Mouse (Mus musculus) hindlimb bud, embryonic 11.5 days (tissue): ENCODE results near the gene Gfm2.
"Not testable (repeated sequence)": the region's sequence is repeated elsewhere in the genome, so short reads cannot be mapped to it uniquely, and the experiment has no call there.

ENCODE experiments used
- DNase-seq: peaks from one replicate; pipeline ENCODE4 v3.0.0-alpha.2; 2012; ENCODE audit warnings: low read depth, low spot score; ENCODE audit errors: extremely low spot score

The Gfm2 gene

GRCm38 (mm10) chr13:97137466-97138400, at the start of gene Gfm2, which contains the start of gene Nsa2:
TSS of gene Gfm2 (plus strand) at chr13:97137937.
TSS of gene Nsa2 (minus strand) at chr13:97137937.
- DNase-seq = peak; percentile 91

DNA sequence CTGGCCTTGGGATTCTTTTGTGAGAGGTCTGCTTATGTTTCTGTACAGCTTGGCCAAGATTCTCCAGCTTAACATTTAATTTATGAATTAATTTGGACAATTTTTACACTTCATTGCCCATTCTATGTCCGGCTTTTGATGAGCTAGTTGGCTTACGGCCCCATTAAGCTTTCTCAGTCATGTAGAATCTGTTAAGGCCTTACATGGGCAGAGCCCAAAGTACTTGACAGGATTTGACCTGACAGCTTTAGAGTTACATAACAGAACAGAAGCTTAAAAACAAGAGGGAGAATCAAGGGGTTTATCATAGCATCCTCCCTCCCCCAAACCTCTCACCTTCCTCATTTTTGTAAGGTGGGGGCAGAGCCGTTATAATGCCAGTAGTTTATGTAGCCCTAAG, 49.6 kb upstream of the Gfm2 start:
- DNase-seq = no peak

GRCm38 (mm10) chr13:97095726-97096125, 42.0 kb upstream of the Gfm2 start:
- no peak for DNase-seq

DNA sequence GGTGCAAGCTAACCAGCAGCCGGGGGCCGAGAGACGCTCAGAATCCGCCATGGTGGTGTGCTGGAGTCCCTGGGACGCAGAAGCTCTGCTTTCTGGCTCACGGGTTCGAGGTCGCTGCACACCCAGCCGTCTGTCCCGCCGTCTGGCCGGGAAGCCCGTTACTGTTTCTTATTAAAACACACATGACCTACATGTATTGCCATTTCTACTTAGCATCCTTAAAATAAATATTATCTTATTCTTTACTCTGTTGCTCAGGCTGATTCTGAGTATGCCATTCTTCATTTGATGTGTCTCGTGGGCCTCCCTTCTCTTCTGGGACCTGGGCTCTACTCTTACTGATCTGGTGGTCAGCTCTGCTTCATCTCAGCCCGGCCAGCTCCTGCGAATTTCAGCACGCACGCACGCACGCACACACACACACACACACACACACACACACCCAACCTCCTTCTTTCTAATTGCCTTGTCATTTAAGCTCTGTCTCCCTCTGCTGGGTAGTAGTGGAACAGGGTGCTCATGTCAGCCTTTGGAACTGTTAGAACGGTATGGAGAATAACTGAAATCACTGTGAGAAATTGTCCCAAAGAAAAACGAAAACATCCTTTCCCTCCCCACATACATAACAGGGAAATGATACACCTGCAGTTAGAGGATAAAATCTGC, 38.4 kb upstream of the Gfm2 start, which contains the start of gene Gm6169:
Gene Gm6169, minus strand, starts transcription at position 51 of the 666 bp plus-strand sequence.
- DNase-seq = peak; percentile 12

- DNase-seq = no peak
Observed at GRCm38 (mm10) chr13:97104996-97105395, 32.7 kb upstream of the Gfm2 start.

DNA sequence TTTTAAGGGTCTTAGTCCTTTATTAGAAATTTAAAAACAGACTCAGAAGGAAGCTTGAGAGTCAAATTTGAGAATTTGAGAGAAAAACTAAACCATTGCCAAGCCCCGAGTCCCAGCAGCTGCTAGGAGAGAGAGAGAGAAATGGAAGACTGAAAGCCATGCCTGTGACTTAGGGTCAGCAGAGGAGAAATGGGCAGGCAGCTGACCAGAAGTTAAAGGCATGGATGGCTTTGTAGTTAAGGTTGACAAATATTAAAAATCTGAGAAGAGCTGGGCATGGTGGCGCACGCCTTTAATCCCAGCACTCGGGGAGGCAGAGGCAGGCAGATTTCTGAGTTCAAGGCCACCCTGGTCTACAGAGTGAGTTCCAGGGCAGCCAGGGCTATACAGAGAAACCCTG, 30.0 kb upstream of the Gfm2 start:
- not testable (repeated sequence) for DNase-seq

GRCm38 (mm10) chr13:97109046-97109445, 28.7 kb upstream of the Gfm2 start:
- DNase-seq = no peak

DNA sequence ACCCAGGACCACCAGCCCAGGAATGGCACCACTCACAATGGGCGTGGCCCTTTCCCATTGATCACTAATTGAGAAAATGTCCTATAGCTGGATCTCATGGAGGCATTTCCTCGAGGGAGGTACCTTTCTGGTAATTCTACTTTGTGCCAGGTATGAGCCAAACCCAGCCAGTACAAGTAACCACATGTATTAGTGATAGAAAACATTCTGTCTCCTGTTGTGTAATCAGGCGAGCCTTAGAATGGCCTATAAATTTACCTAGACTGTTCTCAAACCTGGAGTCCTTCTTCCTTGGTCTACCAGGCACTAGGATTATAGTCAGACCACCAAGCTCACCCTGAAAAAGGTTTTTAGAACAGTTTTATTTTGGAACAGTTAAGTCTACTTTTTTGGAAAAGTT, 16.4 kb upstream of the Gfm2 start:
- DNase-seq = no peak

DNA sequence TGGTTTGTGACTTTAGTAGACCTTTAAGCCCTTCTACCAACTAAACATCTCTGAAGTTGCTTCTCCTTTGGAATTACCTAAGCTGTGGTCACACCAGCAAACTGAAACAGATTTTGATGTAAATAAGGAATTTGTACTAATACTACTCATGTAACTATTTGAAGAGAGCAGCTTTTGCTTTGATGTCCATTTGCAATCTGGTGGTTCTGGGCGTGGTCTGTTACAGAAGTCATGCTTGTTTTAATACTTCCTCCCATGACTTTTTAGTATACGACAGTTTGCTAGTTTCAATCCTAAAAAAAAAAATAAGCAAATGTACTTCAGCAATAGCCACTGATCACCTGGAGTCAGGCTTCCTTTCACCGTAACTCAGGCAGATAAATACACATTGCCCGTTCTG, 8.1 kb upstream of the Gfm2 start:
- DNase-seq = not testable (repeated sequence)

GRCm38 (mm10) chr13:97130413-97130812, 7.3 kb upstream of the Gfm2 start:
- not testable (repeated sequence) for DNase-seq

- not testable (repeated sequence) for DNase-seq
Observed at GRCm38 (mm10) chr13:97138404-97138931, 731 bp downstream of the Gfm2 start.

DNA sequence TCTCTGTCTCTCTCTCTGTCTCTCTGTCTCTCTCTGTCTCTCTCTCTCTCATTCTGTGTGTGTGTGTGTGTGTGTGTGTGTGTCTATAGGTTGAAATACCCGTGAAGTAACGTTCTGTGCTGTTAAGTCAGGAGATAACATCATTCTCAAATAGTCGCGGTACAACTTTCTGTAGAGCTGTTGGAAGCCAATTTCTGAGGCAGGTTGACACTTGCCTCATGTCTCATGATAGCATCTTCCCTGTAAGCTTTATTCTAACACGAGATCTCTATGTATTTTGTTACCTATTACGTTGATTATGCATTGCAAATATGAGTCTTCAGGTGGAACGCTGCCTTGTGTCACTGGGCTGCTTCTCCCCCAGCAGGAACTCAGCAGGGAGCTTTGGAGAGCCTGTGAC, 4.6 kb downstream of the Gfm2 start:
- DNase-seq = no peak

DNA sequence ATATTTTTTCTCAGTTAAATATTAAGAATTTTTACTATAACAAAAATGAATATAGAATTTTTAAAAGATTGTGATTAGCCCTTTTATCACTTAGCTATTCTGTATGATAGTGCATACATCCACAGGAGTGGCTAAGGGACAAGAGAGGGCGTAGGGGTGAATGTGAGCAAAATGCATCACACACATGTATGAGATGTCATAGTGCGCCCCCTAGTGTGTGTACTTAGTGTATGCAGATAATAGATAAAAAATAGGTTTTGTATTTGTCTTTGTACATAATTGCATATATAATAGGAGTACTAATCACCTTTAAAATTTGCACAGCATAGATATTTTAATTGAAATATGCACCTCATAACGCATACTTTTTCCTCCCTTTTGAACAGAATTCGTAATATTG, 8.1 kb downstream of the Gfm2 start:
- peak; percentile 31 for DNase-seq

DNA sequence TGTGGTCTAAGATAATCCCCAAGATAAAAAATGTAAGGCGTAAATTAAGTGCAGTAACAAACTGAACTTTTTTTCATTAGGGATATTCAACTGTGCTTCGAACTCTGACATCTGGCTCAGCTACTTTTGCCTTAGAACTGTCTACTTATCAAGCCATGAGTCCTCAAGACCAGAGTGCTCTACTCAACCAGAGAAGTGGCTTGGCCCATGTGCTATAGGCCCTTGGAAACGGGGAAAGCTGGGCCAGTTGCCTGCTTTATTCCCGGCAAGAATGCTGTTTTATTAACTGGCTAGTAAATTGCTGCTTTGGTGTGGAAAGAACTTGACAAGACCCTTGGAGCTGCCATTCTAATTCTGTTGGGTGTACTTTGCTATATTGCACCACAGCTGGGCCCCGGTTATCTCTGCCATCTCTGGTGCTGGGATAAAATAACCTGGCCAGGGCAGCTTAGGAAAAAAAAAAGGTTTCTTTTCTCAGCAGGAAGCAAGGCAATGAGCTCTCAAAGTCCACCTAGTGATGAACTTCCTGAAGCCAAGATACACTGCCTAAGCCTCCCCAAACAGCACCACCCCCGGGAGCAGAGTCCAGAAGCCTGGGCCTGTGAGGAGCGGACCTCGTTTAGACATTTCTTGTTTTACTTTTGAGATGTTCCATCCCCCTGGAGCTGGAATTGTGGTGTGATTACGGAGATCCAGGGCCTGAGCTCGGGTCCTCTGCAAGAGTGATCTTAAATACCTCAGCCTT, 38.0 kb downstream of the Gfm2 start:
- no peak for DNase-seq

DNA sequence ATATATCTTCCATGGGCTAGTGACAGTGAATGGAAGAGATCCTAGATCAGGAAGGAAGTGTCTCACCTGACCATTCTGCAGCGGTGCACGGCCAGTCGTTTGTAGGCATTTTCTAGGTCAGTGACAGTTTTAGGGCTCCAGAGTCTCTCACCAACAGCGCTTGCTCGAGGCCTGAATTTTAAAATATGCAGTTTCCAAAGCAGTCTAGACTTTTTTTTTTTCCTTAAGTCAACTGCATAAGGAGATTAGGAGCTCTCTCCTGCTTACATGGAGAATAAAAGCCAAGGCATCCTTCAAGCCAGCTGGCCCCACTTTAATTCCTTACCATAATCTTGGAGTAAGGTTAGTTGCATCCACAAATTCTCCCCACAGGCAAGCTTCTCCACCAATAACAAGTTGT, 39.0 kb downstream of the Gfm2 start:
- no peak for DNase-seq

DNA sequence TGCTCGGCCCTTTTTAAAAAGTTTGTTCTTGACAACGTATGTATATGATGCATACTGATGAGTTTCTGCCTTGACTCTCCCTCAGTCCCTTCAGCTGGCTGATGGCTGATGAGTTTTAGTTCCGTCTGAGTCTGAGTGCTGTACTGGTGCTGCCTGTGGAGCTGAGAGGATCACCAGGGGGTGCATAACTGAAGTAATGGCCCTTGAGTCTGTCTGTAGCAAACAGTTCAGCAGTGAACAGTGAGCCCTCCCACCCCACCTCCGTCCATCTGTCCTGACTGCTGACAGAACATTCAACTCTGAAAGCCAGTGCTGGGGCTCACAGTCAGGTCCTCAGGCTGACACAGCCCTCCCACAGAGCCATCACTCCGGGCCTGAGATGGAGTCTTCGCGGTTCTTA, 41.2 kb downstream of the Gfm2 start:
- DNase-seq = no peak

- no peak for DNase-seq
Observed at GRCm38 (mm10) chr13:97180113-97180828, 42.5 kb downstream of the Gfm2 start.

GRCm38 (mm10) chr13:97182821-97183220, 45.1 kb downstream of the Gfm2 start:
- DNase-seq = no peak

DNA sequence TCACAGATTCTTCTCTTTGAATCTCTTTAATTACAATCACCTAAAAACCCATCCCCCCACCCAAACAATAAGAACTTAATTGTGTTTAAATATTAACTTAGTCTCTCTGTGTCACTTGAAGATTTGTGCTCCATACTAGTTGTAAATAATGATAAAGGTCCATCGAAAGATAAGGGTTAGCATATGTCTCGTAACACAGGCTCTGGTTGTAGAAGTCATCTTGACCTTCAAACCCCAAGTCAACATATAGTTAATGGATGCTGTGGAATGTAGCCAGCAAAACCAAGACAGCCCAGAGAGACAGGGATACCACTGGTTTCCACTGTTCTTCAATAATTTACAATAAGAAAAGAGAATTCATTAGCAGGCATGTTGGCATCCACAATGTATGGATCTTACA, 46.4 kb downstream of the Gfm2 start:
- DNase-seq = no peak

DNA sequence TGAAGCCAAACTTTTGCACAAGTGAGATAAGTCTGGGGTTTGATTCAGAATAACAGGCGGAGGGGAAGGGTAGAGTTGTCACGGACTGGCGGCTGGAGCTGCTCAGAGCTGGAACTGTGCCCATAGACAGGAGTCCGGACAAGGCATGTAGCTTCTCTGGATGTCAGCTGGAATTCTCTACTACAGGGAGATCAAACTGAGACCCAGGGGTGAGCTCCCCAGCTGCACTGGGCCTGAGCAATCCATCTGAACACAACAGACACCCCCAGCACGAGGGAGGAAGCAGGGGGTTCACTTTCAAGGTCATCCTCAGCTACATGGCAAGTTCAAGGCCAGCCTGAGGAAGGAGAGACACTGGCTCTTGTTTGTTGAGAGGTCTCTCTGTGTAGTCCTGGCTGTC, 46.9 kb downstream of the Gfm2 start:
- no peak for DNase-seq
